Mouse (Mus musculus): ENCODE data around the gene Neil1. TPM values are rescaled to one million over a fixed set of nuclear protein-coding genes. Genes with fewer than 3 reads are reported as not detected.
A peak's percentile ranks its signal among the peaks of the same experiment; 100 is the strongest.

Gene Neil1
- total and polyA plus RNA-seq, 2 experiments from 2014 or later = 5.1 to 6.3 TPM

DNA sequence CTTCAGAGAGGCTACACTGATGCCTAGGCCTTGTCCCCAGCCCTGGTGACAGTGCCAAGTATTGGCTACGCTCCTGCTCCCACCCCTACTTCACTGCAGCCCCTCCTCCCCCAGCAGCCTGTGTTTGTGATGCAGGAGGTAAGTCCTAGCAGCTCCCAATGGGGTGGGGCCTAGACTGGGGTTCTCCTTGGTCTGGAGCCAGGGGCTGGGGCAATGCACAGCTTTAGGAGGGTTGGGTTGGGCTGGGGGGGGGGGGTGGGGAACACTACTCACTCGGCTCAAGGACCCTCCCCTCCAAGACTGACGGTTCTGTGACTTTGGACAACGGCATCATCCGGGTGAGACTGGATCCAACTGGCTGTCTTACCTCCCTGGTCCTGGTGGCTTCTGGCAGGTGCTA lies 8.5 kb downstream of the Neil1 start:
- no peak for DNase-seq
- no peak overlapping the region for H3K9ac ChIP-seq
- H3K36me3 ChIP-seq (ENCODE audit: insufficient read depth) = peaks cover 73% of the 10 kb centered on the region
- H3K4me2 ChIP-seq (ENCODE audit: low read depth) = no peak overlapping the region
- H3K4me3 ChIP-seq (ENCODE audit: low read depth, low read length) = no peak overlapping the region
- H3K27ac ChIP-seq (ENCODE audit: low read depth, low read length) = no peak overlapping the region
- H3K9me3 ChIP-seq (ENCODE audit: low read length) = no peaks in the 10 kb centered on the region
- no peak for TF ChIP-seq CTCF (IDR thresholded peaks at IDR 0.05; ENCODE audit: low read depth)
- WGBS = 87% methylated on average over 5 of the region's 5 CpGs
- H3K27me3 ChIP-seq (ENCODE audit: insufficient read depth, low read length) = no peaks in the 10 kb centered on the region
- ATAC-seq = no peak
- H3K4me1 ChIP-seq (ENCODE audit: insufficient read depth) = no peaks in the 10 kb centered on the region

DNA sequence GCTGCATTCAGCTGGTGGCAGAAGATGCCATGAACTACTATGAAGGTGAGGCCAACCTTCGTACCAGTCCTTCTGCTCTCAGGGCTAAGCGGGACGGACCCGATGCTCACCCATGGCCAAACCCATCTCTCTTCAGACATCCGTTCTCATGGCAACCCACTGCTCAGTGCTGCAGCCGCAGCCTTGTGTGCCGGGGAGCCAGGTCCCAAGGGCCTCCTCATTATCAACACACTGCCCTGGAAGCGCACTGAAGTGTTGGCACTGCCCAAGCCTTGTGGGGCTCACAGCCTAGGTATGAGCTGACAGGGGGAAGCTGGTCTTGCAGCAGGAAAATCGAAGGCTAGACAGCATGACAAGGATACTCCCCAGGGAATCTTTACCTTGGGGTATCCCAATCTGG lies 9.0 kb downstream of the Neil1 start:
- 90% methylated on average over 9 of the region's 9 CpGs for WGBS
- ATAC-seq (no peak), DNase-seq (no peak)
- H3K4me2 ChIP-seq (ENCODE audit: low read depth) = no peak overlapping the region
- H3K9me3 ChIP-seq (ENCODE audit: low read length) = no peaks in the 10 kb centered on the region
- H3K36me3 ChIP-seq (ENCODE audit: insufficient read depth) = peaks cover 77% of the 10 kb centered on the region
- no peak overlapping the region for H3K27ac ChIP-seq (ENCODE audit: low read depth, low read length)
- H3K9ac ChIP-seq = no peak overlapping the region
- no peaks in the 10 kb centered on the region for H3K27me3 ChIP-seq (ENCODE audit: insufficient read depth, low read length)
- no peak overlapping the region for H3K4me3 ChIP-seq (ENCODE audit: low read depth, low read length)
- TF ChIP-seq CTCF (IDR thresholded peaks at IDR 0.05; ENCODE audit: low read depth) = no peak
- H3K4me1 ChIP-seq (ENCODE audit: insufficient read depth) = no peaks in the 10 kb centered on the region

DNA sequence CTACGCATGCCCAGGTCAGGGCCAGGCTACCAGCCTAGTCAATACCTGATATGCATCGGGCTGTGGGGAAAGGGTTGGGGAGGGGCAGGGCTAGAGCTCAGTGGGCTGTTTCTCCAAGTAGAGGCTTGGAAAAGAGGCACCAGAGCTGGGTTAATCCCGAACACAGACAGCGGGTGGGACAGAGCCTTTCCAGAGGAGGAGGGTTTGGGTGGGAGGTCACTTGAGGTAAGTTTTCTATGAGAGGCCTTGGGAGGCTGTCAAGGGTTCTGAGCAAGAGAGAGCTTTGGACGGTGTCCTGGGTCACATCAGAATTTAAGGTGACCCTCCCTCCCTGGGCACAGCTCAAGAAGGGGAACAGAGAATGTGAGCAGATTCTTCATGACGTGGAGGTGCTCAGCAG lies 9.6 kb downstream of the Neil1 start:
- TF ChIP-seq CTCF (IDR thresholded peaks at IDR 0.05; ENCODE audit: low read depth) = no peak
- H3K4me1 ChIP-seq (ENCODE audit: insufficient read depth) = no peaks in the 10 kb centered on the region
- H3K9ac ChIP-seq = no peak overlapping the region
- no peaks in the 10 kb centered on the region for H3K9me3 ChIP-seq (ENCODE audit: low read length)
- no peak overlapping the region for H3K27ac ChIP-seq (ENCODE audit: low read depth, low read length)
- no peaks in the 10 kb centered on the region for H3K27me3 ChIP-seq (ENCODE audit: insufficient read depth, low read length)
- peaks cover 77% of the 10 kb centered on the region for H3K36me3 ChIP-seq (ENCODE audit: insufficient read depth)
- WGBS = 91% methylated on average over 6 of the region's 6 CpGs
- H3K4me2 ChIP-seq (ENCODE audit: low read depth) = no peak overlapping the region
- H3K4me3 ChIP-seq (ENCODE audit: low read depth, low read length) = no peak overlapping the region
- ATAC-seq (no peak), DNase-seq (no peak)

DNA sequence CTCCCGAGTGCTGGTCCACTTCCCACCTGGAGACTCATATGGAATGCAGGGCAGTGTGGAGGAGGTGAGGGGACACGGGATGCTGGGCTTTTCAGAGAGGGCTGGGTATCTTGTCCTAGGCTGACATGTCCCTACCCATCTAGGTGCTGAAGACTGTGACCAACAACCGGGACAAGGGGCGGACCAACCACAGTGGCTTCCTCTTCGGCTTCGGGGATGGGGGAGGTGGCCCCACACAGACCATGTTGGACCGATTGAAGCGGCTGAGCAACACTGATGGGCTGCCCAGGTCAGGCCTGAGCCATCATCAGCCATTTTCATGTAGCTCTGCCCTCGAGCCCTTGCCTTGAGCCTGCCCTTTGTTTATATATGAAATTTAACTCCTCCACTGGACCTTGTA lies 10.3 kb downstream of the Neil1 start:
- no peak overlapping the region for H3K9ac ChIP-seq
- ATAC-seq (no peak), DNase-seq (no peak)
- H3K4me3 ChIP-seq (ENCODE audit: low read depth, low read length) = no peak overlapping the region
- no peaks in the 10 kb centered on the region for H3K27me3 ChIP-seq (ENCODE audit: insufficient read depth, low read length)
- no peaks in the 10 kb centered on the region for H3K9me3 ChIP-seq (ENCODE audit: low read length)
- TF ChIP-seq CTCF (IDR thresholded peaks at IDR 0.05; ENCODE audit: low read depth) = no peak
- H3K27ac ChIP-seq (ENCODE audit: low read depth, low read length) = no peak overlapping the region
- no peak overlapping the region for H3K4me2 ChIP-seq (ENCODE audit: low read depth)
- H3K4me1 ChIP-seq (ENCODE audit: insufficient read depth) = no peaks in the 10 kb centered on the region
- WGBS = 92% methylated on average over 9 of the region's 9 CpGs
- peaks cover 77% of the 10 kb centered on the region for H3K36me3 ChIP-seq (ENCODE audit: insufficient read depth)

DNA sequence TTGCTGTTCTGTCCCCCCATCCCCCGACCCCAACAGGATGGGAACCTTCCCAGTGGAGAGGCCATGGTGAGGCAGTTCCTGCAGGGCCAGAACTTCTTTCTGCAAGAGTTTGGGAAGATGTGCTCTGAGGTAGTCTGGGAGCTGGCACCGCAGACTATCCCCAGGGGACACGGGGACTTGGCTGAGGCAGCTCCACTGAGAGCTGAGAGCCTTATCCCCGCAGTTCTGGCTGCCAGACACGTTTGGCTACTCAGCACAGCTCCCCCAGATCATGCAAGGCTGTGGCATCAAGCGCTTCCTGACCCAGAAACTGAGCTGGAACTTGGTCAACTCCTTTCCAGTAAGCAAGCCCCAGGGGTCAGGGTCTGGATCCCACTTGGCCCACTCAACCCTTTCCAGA lies 10.9 kb downstream of the Neil1 start:
- Histone ChIP-seq H3K4me1 (ENCODE audit: insufficient read depth) (no peaks in the 10 kb centered on the region), H3K4me2 (ENCODE audit: low read depth) (no peak overlapping the region), H3K9ac (no peak overlapping the region), H3K27me3 (ENCODE audit: insufficient read depth, low read length) (no peaks in the 10 kb centered on the region), H3K4me3 (ENCODE audit: low read depth, low read length) (no peak overlapping the region), H3K9me3 (ENCODE audit: low read length) (no peaks in the 10 kb centered on the region), H3K36me3 (ENCODE audit: insufficient read depth) (peaks cover 74% of the 10 kb centered on the region), H3K27ac (ENCODE audit: low read depth, low read length) (no peak overlapping the region)
- TF ChIP-seq CTCF (IDR thresholded peaks at IDR 0.05; ENCODE audit: low read depth) = no peak
- no peak for ATAC-seq
- WGBS = 82% methylated on average over 6 of the region's 6 CpGs
- no peak for DNase-seq

DNA sequence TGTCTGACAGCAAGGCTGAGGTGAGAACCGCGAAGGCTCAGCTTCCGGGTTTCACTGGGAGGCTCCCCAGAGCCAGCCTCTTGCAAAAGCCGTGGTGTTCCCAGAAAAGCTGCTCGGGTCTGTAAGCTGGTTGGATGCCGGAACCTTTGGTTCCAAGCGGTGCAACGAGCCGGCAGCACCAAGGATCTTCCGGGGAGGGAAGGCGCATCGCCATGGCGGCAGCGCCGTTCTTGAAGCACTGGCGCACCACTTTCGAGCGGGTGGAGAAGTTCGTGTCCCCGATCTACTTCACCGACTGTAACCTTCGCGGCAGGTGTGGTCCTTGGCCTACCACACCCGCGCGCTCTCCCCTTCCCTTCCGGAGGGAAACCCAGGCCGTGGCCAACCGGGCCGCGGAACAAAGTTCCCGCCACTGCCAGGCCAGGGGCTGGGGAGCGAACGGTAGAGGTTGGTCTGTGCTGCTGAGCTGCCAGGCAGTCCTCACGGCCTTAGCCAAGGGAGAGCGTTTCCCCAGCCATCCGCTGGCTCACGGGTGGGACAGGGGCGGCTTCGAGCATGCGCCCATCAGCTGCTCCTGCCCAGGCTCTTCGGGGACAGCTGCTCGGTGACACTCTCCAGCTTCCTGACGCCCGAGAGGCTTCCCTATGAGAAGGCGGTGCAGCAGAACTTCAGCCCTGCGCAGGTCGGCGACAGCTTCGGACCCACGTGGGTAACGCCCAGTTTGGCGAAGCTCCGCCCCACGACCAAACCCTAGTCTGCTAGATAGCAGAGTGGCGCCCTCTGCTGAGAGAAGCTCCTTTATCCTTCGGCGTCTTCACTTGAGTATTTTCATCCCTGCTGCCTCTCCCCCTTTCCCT lies 17.3 kb downstream of the Neil1 start, which contains the start of gene Man2c1:
Gene Man2c1 (plus strand): TSS at position 114 of the 857 bp plus-strand sequence.
- peak; percentile 84 for TF ChIP-seq CTCF (IDR thresholded peaks at IDR 0.05; ENCODE audit: low read depth)
- Histone ChIP-seq H3K27me3 (ENCODE audit: insufficient read depth, low read length) (no peaks in the 10 kb centered on the region), H3K9me3 (ENCODE audit: low read length) (no peaks in the 10 kb centered on the region), H3K4me1 (ENCODE audit: insufficient read depth) (peaks cover 6% of the 10 kb centered on the region), H3K9ac (peak within 1 kb of the TSS; percentile 82), H3K36me3 (ENCODE audit: insufficient read depth) (peaks cover 29% of the 10 kb centered on the region), H3K27ac (ENCODE audit: low read depth, low read length) (peak within 1 kb of the TSS; percentile 95), H3K4me2 (ENCODE audit: low read depth) (peak within 1 kb of the TSS; percentile 73), H3K4me3 (ENCODE audit: low read depth, low read length) (peak within 1 kb of the TSS; percentile 86)
- ATAC-seq (peak; percentile 95), DNase-seq (peak; percentile 96)
- WGBS = 2% methylated on average over 53 of the region's 58 CpGs

DNA sequence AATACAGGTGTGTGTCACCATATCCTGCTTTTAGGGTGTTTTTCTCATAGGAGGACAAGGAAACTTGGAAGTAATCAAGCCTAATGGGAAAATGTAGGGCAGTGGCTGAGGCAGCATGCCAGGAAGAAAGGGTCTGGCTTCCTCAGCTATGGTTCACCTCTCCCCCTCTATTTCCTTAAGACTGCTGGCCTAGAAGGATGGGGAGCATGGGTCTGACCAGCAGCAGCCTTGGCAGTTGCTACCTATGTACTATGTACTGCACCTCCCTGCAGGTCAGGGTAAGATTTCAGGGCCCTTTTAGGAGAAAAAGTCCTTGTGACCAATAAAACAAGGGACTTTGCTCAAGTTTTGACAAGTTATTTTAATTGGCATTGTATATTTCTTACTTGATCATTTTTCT lies 18.5 kb downstream of the Neil1 start:
- Histone ChIP-seq H3K4me3 (ENCODE audit: low read depth, low read length) (peak overlapping the region; percentile 86; the same call in 1 of the 2 replicates), H3K4me2 (ENCODE audit: low read depth) (peak overlapping the region; percentile 73), H3K27me3 (ENCODE audit: insufficient read depth, low read length) (no peaks in the 10 kb centered on the region), H3K9ac (no peak overlapping the region; the same call in 1 of the 2 replicates), H3K9me3 (ENCODE audit: low read length) (no peaks in the 10 kb centered on the region), H3K36me3 (ENCODE audit: insufficient read depth) (peaks cover 30% of the 10 kb centered on the region), H3K4me1 (ENCODE audit: insufficient read depth) (peaks cover 6% of the 10 kb centered on the region), H3K27ac (ENCODE audit: low read depth, low read length) (no peak overlapping the region)
- TF ChIP-seq CTCF (IDR thresholded peaks at IDR 0.05; ENCODE audit: low read depth) = no peak
- DNase-seq (no peak), ATAC-seq (no peak)

All from forebrain, postnatal 0 days (tissue).